Mouse (Mus musculus): ENCODE results near the gene Mettl23. TPM values are rescaled to one million over a fixed set of nuclear protein-coding genes. Genes with fewer than 3 reads are reported as not detected.

Mettl23 gene
- polyA plus RNA-seq (2014; fragmentation: Illumina TruSeq; extraction: RNeasy Lipid Tissue Mini Kit (QIAGEN cat#74804); ENCODE audit: low read depth, low replicate concordance), result 49.2 TPM

GRCm38 (mm10) chr11:116843261-116844233 is at the start of gene Mettl23, which contains the start of gene Jmjd6:
Gene Mettl23 (plus strand): TSS chr11:116843278.
Gene Jmjd6 (minus strand): TSS chr11:116843449.

GRCm38 (mm10) chr11:116827534-116828165 is 15.4 kb upstream of the Mettl23 start, which contains the start of gene Mxra7:
Gene Mxra7 (minus strand): TSS chr11:116828046.

GRCm38 (mm10) chr11:116852291-116852890 is 9.3 kb downstream of the Mettl23 start, which contains the start of gene Mfsd11:
Gene Mfsd11 (plus strand): TSS chr11:116852440.

GRCm38 (mm10) chr11:116852891-116853511 is 9.9 kb downstream of the Mettl23 start, which contains the start of gene Srsf2:
Gene Srsf2 (minus strand): TSS chr11:116853094.

Other genes with a start within 250 kb of the Mettl23 start
- 9.1 TPM for gene Rhbdf2, start 216.3 kb upstream of the Mettl23 start, polyA plus RNA-seq (2014; fragmentation: Illumina TruSeq; extraction: RNeasy Lipid Tissue Mini Kit (QIAGEN cat#74804); ENCODE audit: low read depth, low replicate concordance)
- 1.2 TPM for gene Prcd, start 189.7 kb upstream of the Mettl23 start, polyA plus RNA-seq (2014; fragmentation: Illumina TruSeq; extraction: RNeasy Lipid Tissue Mini Kit (QIAGEN cat#74804); ENCODE audit: low read depth, low replicate concordance)
- gene Cygb, start 189.0 kb upstream of the Mettl23 start, polyA plus RNA-seq (2014; fragmentation: Illumina TruSeq; extraction: RNeasy Lipid Tissue Mini Kit (QIAGEN cat#74804); ENCODE audit: low read depth, low replicate concordance), result 42.8 TPM
- not detected for gene St6galnac1, start 67.8 kb upstream of the Mettl23 start, polyA plus RNA-seq (2014; fragmentation: Illumina TruSeq; extraction: RNeasy Lipid Tissue Mini Kit (QIAGEN cat#74804); ENCODE audit: low read depth, low replicate concordance)
- gene Mxra7, start 15.2 kb upstream of the Mettl23 start, polyA plus RNA-seq (2014; fragmentation: Illumina TruSeq; extraction: RNeasy Lipid Tissue Mini Kit (QIAGEN cat#74804); ENCODE audit: low read depth, low replicate concordance), result 16.1 TPM
- gene Jmjd6, start 171 bp downstream of the Mettl23 start, polyA plus RNA-seq (2014; fragmentation: Illumina TruSeq; extraction: RNeasy Lipid Tissue Mini Kit (QIAGEN cat#74804); ENCODE audit: low read depth, low replicate concordance), result 47.9 TPM
- gene Mfsd11, start 9.2 kb downstream of the Mettl23 start, polyA plus RNA-seq (2014; fragmentation: Illumina TruSeq; extraction: RNeasy Lipid Tissue Mini Kit (QIAGEN cat#74804); ENCODE audit: low read depth, low replicate concordance), result 22.6 TPM
- gene Srsf2, start 9.8 kb downstream of the Mettl23 start, polyA plus RNA-seq (2014; fragmentation: Illumina TruSeq; extraction: RNeasy Lipid Tissue Mini Kit (QIAGEN cat#74804); ENCODE audit: low read depth, low replicate concordance), result 164 TPM
- 0.16 TPM for gene Mgat5b, start 75.6 kb downstream of the Mettl23 start, polyA plus RNA-seq (2014; fragmentation: Illumina TruSeq; extraction: RNeasy Lipid Tissue Mini Kit (QIAGEN cat#74804); ENCODE audit: low read depth, low replicate concordance)

All from heart, adult 10 weeks (tissue).